Mouse (Mus musculus) bone marrow macrophage, adult 2 months (primary cell): ENCODE data around the gene Ddx19a. TPM values are rescaled to one million over a fixed set of nuclear protein-coding genes. Genes with fewer than 3 reads are reported as not detected.

Source experiments
- H3K27ac ChIP-seq: 2 replicates; pipeline ENCODE4 v1.5.1; 2012; ENCODE audit warnings: low read depth, low read length; ENCODE audit not compliant: insufficient read depth
- H3K4me1 ChIP-seq: 2 replicates; pipeline ENCODE4 v1.6.1; 2012; ENCODE audit warnings: low read length; ENCODE audit not compliant: control insufficient read depth, insufficient read depth
- H3K4me3 ChIP-seq: 2 replicates; pipeline ENCODE4 v1.5.1; 2012; ENCODE audit warnings: mild to moderate bottlenecking, low read length, moderate library complexity; ENCODE audit not compliant: insufficient read depth
- CTCF ChIP-seq: IDR thresholded peaks from 2 replicates; pipeline ENCODE4 v1.5.1; 2012; ENCODE audit warnings: low read depth, mild to moderate bottlenecking, low read length, moderate library complexity
- POLR2A ChIP-seq: IDR thresholded peaks from 2 replicates; pipeline ENCODE4 v1.6.1; 2012; ENCODE audit warnings: mild to moderate bottlenecking, low read depth, low read length, borderline replicate concordance
- polyA plus RNA-seq: library from polyadenylated mRNA; stranded (reverse); fragments of >200 nt; gene quantifications from 2 replicates; pipeline ENCODE4 v1.2.4, GENCODE M21; 2012; ENCODE audit not compliant: missing spikeins, insufficient read depth, insufficient read length

Ddx19a gene
- polyA plus RNA-seq, 1 experiment: 36.1 TPM

DNA sequence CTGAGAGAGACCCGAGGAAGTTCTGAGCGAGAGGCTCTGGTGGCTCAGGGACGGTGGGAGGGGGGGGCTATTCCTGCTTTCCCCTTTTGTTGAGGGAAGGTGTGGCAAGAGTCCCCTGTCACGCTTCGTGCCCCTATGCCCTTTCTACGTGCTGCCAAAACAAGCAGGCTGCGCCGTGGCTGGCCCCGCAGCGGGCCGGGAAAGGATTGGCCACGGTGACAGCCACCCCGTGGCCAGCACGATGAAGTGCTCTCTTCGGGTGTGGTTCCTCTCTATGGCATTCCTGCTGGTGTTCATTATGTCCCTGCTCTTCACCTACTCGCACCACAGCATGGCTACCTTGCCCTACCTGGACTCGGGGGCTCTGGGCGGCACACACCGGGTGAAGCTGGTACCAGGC is 40.1 kb downstream of the Ddx19a start:
- H3K4me3 ChIP-seq: no peak overlapping the region
- TF ChIP-seq CTCF: no peak
- no peak for TF ChIP-seq POLR2A
- H3K27ac ChIP-seq: no peak overlapping the region
- H3K4me1 ChIP-seq: 0 out of 2 replicates have a peak, but pooled peaks cover 2% of the 10 kb centered on the region

DNA sequence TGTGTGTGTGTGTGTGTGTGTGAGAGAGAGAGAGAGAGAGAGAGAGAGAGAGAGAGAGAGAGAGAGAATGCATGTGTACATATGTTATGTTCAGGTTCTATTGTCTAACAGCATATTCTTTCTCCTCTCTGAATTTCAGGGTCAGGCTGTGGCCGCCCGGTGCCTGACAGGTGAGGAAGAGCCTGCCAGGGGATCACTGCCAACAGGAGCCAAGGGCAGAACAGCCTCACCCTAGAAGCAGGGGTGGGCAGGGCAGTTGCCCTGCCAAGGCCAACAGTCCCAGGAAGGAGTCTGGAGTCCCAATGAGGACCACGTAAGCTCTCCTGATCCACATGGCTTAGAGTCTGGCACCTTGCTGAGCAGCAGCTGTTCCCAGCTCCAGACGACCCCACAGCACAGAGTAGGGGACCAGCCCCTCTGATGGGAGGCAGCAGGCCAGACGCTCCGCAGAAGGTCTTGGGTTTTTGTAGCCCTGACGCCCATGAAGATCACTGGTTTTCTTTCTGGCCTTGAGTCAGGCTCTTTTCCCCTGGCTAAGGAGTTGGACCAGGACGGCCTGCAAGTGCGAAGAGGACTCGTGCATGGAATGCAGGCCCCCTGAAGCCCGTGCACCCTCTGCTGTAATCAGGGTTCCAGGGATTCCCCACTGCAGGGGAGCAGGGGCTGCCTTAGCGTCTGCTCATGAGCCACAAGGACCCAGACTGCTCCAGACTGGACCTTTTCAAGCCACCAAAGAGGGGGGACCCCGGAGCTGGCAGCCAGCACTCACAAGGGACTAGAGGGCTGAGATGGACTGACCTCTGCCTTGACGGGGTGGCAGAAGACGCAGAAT is 40.8 kb downstream of the Ddx19a start:
- no peak overlapping the region for H3K27ac ChIP-seq
- no peak for TF ChIP-seq CTCF
- no peak for TF ChIP-seq POLR2A
- 0 out of 2 replicates have a peak, but pooled peaks cover 2% of the 10 kb centered on the region for H3K4me1 ChIP-seq

DNA sequence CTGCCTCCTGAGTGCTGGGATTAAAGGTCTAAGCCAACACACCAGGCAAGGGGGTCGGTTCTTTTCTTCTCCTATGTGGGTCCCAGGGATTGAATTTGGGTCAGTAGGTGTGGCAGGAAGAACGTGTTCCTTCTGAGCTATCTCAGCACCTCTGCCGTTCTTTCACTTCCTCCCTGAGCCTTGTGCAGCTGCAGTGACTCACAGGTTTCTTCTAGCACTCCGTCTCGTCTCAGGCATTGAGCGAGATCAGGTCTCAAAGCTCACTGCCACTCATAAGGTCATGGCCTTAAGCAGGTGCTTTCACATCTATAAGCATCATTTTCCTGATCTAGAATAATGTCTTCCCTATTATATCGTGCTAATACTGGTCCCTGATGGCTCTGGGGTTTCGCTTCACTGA is 42.8 kb downstream of the Ddx19a start:
- no peak overlapping the region for H3K4me3 ChIP-seq
- peaks cover 8% of the 10 kb centered on the region for H3K4me1 ChIP-seq
- TF ChIP-seq POLR2A (no peak), CTCF (no peak)
- no peak overlapping the region for H3K27ac ChIP-seq

More for the DNA sequence above, 40.8 kb downstream of the Ddx19a start:
- H3K4me3 ChIP-seq: no peak overlapping the region

DNA sequence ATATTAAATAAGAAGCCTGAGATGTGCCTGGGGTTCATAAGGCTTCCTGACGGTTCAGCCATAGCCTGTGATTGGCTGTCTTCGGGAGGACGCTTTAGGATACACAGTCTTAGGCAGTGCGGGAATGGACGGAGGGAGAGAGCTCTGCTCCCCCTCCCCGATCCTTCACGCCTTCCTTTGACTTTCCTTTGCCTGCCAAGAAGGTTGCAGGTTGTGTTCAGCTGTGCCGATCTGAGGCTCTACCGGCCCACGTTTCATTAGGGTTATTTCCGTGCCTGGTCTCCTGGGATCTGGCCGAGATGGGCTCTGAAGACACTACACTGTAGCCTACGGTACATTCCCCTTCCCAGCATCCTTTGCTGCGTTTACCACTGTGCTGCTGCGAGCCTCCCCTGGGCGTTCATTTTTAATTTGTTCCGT is 47.5 kb downstream of the Ddx19a start:
- TF ChIP-seq POLR2A: no peak
- no peak for TF ChIP-seq CTCF
- Histone ChIP-seq H3K4me1 (peaks cover 8% of the 10 kb centered on the region), H3K4me3 (no peak overlapping the region), H3K27ac (no peak overlapping the region)

DNA sequence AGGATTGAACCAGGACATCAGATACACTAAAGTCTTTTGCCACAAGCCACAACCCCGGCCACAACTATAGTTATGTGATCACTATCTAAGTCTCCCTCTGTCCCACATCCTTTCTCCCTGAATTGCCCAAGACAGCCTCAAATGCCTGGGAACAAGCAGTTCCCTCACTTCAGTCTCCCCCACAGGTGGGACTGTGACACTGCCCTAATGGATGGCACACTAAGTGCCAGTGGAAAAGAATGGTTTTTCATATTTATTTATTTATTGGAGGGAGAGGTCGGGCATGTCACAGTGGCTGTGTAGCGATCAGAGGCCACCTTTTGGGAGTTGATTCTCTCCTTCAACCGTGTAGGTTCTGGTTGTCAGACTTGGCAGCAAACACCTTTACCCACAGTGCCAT is 51.9 kb downstream of the Ddx19a start:
- Histone ChIP-seq H3K4me1 (peaks cover 17% of the 10 kb centered on the region), H3K4me3 (no peak overlapping the region), H3K27ac (no peak overlapping the region)
- TF ChIP-seq POLR2A (no peak), CTCF (no peak)

DNA sequence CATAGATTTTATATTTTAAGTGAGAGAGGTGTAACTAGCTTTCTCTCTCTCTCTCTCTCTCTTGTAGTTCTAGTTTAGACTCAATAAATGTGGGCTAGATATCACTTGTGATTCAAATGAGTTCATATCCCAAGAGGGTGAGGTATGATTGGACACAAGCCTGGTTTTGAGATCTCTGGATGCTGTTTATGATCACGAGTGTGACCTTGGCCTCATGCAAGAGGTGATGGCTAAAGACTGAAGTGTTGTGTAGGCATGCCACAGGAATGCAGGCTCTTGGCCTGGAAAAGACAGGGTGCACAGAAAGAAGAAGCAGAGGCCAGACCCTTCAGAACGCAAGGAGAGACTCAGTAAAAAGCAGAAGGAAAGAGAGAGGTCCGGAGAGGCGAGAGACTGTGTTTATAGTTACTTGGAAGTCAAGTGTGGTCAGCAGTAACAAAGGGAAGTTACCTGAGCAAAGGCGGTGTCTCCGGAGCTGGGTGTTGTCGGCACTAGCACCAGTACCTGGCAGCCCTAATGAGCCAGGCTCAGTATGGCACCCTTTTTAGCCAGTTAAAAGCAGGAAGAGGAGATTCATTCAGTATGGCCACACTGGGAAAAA is 53.2 kb downstream of the Ddx19a start:
- TF ChIP-seq POLR2A (no peak), CTCF (no peak)
- Histone ChIP-seq H3K4me1 (peaks cover 16% of the 10 kb centered on the region), H3K27ac (no peak overlapping the region), H3K4me3 (no peak overlapping the region)

DNA sequence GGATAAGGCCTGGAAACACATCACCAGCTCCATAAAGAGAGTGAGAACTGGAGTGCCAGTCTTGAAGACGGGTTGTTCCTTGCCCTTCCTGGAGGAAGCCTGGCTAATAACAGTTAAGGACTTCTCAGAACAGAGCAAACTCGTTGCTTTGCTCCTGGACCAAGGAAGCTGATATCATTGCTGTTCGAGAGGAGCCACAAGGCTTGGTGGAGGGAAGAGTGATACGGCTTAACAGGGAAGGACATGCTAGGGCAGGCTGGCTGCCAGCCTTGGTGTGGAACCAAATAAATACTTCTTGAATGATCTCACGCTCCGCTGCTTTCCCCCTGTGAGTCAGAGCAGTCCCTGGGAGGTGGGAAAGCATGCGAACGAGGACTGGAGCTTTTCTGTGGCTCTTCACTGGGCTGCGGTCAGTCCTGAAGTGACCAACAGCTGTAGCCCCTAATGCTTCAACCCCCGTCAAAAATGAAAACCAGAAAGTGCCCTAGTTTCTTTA is 56.1 kb downstream of the Ddx19a start:
- Histone ChIP-seq H3K4me1 (peaks cover 23% of the 10 kb centered on the region), H3K27ac (no peak overlapping the region), H3K4me3 (no peak overlapping the region)
- TF ChIP-seq CTCF (no peak), POLR2A (no peak)

DNA sequence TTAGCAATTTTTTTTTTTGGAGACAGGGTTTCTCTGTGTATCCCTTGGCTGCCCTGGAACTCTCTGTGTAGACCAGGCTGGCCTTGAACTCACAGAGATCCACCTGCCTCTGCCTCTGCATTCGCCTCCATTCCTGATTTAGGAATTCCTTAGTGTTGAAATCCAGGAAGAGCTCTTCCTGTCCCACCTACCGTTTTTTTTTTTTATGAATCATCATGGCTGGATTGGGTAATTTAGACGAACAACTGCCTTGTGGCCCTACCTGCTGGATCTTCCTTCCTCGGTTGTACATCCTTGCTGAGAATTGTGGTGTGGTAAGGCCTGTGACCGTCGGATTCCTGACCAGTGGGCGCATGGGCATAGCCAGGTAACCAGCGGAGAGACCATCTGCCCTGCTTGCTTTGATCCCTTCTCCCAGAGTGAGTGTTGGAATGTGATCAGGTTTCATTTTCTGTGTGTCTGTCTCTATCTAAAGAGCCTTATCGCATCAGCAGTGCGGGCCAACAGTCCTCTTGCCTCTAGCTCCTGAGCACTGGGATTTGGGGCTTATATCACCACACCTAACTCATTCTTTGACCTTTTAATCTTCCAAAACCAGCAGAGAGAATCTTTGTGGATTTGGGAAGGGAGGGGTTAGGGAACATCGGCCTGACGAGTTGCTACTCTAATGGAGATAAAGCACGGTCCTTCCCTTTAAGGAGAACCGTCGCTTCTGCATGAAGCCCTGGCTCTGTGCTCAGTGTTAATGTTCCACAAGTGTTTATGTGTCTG is 56.7 kb downstream of the Ddx19a start:
- Histone ChIP-seq H3K4me1 (peaks cover 23% of the 10 kb centered on the region), H3K27ac (no peak overlapping the region), H3K4me3 (no peak overlapping the region)
- TF ChIP-seq CTCF: no peak
- no peak for TF ChIP-seq POLR2A

DNA sequence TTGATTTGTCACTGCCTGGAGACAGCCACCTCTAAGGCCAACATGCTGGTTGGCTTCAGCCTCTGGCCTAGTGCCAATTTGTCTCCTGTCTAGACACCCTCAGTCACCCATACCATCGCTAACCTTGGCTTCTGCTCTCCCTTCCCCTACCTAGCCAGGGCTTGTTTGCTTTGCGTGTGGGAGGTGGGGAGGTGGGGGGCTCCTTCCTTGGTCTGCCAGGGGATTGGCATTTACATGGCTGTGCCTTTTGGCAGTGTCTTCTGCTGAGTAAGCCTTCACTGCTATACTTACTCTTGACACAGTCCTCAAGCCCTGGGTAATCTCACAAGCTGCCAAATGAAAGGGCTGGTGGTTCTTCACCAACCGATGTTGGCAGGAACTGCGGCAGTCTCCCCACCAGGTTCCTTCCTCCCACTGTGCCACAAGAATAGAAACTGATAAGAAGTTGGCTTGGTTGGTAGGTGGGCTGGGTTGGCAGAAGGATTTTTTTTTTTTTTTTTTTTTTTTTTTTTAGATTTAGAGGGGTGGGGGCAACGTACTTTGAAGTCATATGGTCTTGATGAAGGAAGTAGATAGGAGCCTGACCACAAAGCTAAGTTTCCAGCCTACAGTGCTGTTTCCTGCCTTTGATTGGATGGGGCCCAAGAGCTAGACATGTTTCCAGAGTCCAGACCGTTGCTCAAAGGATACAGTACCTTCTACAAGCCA is 58.6 kb downstream of the Ddx19a start:
- Histone ChIP-seq H3K27ac (no peak overlapping the region), H3K4me3 (no peak overlapping the region), H3K4me1 (peaks cover 17% of the 10 kb centered on the region)
- TF ChIP-seq CTCF (no peak), POLR2A (no peak)
